Mouse (Mus musculus): ENCODE data around the gene Cacnb3. TPM values are rescaled to one million over a fixed set of nuclear protein-coding genes. Genes with fewer than 3 reads are reported as not detected.
A peak's percentile ranks its signal among the peaks of the same experiment; 100 is the strongest.

The Cacnb3 gene
- total RNA-seq, 2 experiments from 2014 or later: 273 to 276 TPM

DNA sequence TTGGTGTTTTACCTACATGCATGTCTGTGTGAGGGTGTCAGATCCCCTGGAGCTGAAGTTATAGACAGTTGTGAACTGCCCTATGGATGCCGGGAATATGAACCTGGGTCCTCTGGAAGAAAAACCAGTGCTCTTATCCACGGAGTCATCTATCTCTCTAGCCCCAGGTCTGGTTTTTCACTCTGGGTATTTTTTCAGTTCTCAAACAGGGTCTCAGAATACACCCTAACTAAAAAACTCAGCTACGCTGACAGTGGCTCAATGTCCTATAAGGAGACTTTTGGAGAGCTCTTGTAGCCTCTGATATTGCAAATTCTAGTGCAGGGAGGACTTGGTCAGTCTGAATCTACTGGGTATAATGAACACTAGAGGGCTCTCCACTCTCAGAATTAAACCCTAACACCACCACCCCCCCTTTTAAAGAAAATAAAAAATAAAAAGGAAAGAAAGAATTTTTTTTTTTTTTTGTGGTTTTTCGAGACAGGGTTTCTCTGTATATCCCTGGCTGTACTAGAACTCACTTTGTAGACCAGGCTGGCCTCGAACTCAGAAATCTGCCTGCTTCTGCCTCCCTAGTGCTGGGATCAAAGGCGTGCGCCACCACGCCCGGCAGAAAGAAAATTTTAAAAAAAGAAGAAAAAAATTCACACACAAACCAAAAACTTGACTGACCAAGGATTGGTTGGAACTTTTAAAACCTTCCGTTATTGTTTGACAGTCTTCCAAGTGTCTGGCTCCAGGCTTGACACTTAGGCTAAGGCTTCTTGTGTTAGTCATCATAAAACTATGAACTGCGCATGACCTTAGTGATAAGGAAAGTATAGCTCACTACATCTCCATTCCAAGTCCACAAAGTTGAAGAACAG lies 33.6 kb downstream of the Cacnb3 start:
- no peak for DNase-seq (ENCODE audit: low spot score in 2 of 2)
- intact Hi-C loops (cut with DNase I): loop anchor here (1.0 to 5.0 kb wide), 3 partner anchors 35 to 123 kb away; partner anchors contain the start of gene Wnt1

DNA sequence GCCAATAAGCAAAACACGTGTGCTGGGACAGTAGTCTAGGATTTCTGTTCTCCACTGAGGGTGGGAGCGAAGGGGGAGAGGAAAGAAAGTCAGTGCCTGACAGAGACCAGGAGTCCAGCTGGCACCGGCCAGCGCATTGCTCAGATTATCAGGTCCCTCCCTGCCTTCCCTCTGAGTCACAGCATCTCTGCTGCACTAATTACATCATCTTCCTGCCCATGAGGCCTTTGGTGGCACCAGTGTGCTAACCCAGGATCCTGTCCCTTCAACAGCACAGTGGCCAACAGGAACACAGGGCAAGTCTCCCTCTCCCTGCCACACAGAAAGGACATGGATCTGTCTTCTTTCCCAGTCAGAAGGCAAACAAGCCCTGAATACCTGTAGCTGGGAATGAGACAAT lies 42.0 kb downstream of the Cacnb3 start:
- intact Hi-C loops (cut with DNase I): no loop called here
- no peak for DNase-seq (ENCODE audit: low spot score in 2 of 2)

DNA sequence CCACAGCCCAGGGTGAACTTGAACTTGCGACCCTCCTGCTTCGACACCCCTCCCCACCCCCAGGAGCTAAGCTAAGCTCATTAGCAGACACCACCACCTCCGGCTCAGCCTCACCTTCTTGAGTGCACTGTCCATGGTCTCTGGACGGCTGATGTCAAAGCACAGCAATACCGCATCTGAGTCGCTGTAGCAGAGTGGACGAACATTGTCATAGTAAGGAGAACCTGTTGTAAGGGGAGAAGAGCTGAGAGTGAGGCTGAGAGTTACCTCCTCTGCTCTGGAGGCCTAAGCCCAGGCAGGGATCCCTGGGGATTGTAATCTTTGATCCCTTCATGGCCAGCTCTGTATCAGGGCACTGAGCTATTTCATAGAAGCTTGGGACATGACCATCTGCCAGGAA lies 43.1 kb downstream of the Cacnb3 start:
- DNase-seq (ENCODE audit: low spot score in 2 of 2): no peak
- intact Hi-C loops (cut with DNase I): no loop called here

DNA sequence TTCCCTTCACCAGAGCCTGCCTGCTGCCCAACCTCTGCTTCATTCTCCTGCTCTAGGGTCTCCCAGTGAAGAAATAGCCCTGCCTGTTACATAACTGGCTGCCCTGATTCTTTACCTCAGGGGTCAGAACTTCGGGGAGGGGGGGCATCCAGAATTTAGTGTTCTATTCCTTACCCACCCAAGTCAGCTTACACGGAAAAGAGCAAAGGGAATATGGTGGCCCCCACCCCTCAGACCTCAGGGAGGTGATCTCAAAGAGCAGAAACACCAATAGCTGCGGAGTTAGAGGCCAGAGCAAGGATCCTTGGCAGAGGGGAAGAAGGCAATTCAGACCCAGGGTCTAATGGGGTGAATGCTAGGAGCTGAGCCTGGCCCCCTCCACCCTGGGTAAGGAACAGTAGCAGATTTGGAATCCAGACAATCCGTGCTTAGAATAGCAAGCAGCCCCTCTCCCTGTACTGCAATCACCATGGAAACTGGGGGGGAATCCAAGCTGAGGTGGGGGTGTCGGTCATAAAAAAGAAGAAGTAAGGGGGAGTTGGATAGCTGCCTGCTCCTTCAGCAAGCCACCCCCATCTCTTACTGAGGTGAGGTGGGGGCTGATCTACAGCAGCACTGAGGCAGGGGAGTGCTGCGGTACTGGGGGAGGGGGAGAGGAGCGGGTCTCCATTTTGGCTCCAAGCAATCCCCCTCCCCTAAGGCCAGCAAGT lies 43.8 kb downstream of the Cacnb3 start:
- no peak for DNase-seq (ENCODE audit: low spot score in 2 of 2)
- intact Hi-C loops (cut with DNase I): no loop called here

DNA sequence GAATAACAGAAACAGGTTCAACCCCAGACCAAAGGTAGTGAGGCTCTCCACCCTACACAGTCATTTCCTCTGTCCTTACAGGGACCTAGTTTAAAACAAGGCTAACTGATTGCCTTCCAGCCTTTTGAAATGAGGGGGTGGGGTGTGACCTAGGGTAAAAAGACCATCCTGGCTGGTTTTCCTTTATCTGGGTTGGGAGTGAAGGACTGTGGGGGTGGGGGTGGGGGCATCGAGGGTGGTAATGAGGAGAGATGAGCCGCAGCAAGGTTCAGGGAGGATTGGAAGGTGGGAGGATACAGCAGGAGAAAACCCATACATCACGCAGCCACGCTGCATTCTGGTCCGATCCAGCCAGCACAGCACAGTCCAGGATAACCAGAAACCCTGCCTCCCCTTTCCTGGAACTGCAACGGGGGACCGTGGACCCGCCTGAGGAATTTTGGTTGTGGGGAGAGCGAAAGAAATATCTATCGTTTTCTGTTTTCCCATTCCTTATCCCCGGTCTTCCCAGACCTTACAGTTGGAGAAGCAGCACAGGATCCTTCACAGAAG lies 44.4 kb downstream of the Cacnb3 start:
- DNase-seq (ENCODE audit: low spot score in 2 of 2): no peak
- intact Hi-C loops (cut with DNase I): no loop called here

DNA sequence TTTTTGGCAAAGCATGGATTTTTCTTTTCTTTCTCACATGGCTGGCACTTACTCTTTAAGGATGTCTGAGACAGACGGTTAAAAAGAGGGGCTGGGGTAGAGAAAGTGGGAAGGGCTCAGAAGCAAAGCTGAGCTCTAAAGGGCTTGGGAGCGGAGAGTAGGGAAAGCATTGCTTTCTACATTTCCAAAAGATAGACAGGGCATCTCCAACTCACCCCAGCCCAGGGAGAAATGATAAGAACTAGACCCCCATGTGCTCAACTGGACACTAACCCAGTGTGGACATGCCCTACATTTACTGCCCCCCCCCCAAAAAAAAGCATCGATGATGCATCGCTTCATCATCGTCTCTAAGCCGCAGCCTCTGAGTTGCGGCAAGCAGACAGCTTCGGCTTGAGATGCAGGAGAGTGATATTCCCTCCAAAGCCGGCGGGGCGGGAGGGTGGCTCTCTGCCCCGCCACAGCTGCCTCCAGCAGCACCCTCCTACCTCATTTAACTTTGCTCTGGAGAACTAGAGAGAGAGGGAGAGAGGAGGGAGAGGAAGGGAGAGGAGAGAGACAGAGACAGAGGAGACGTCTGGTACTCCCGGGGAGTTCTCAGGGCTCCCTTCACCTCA lies 45.1 kb downstream of the Cacnb3 start:
- intact Hi-C loops (cut with DNase I): loop anchor here (2.0 kb wide), 1 partner anchor 23 kb away; no protein-coding TSS in a partner anchor

DNA sequence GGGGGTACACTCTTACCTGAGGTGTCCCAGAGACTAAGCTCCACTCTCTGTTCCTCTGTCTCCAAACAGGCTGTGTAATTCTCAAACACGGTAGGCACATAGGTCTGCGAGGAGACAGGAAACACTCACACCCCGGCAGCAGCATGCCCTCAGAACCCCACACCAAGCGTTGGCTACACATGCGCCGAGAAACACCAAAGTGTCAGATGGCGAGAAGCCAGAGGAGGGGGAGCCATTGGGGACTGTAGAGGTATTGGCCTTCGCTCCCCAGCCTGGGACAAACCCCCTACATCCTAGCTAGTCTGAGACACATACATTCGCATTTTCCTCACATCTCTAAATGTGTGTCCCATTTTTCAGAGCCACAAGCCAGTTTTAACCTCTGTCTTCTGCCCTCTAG lies 45.8 kb downstream of the Cacnb3 start:
- intact Hi-C loops (cut with DNase I): loop anchor here (2.0 kb wide), 1 partner anchor 22 kb away; no protein-coding TSS in a partner anchor
- DNase-seq (ENCODE audit: low spot score in 2 of 2): no peak

More for the DNA sequence above, 45.1 kb downstream of the Cacnb3 start:
- DNase-seq (ENCODE audit: low spot score in 2 of 2): no peak

DNA sequence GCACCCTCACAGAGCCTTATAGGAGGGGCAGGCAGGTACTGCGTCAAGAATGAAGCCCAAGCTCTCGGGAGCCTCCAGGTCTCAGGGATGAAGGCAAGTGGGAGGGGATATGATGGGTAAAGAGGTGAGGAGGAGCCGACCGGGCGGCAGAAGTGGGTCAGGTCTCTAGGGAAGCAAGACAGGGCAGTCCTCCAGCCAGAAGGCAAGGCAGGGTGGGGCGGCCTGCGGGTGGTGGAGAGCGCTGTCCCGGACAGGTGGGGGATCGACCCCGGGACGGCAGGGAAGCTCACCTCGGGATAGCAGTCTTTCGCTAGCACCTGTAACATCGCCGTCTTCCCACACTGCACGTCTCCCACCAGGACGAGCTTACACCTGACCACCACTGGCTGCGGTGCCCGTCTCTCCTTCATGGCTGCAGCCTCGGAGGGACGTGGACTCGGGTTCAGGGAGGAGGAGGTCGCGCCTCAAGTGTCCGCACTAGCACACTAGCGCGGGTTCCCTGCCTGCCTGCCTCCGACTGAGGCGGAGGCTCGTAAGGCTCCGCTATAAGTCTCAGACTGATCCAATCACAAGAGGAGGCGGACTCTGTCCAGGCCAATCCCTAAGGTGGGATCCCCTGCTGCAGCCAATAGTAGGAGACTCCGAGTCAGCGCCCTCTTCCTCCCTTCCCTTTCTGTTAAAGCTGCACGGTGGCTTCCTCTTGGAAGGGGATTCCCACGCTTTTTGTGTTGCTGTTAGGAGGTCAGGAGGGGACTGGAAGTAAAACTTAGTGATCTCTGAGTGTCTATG lies 46.5 kb downstream of the Cacnb3 start, which contains the start of gene Rnd1:
Gene Rnd1 (minus strand): TSS at position 522 of the 789 bp plus-strand sequence.
- intact Hi-C loops (cut with DNase I): loop anchor here (2.0 kb wide), 1 partner anchor 22 kb away; no protein-coding TSS in a partner anchor
- DNase-seq (ENCODE audit: low spot score in 2 of 2): peak; percentile 88 to 90

DNA sequence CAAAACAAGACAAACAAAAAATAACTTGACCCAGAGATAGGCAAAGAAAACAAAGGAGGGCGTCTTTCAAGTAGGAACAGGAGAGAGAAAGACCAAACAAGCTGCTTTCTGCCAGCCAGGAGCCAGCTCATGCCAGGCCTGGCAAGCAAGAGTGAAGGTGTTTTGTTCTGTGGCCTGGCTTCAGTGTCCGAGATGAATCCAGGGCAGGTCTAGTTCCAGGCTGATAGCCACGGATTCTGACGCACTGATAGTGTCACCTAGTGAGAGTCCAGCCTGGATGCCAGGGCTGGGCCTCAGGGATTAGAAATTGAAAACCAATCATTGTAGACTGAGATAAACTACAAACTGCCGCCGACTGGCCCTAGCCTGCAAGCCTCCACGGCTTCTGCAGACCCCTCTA lies 47.3 kb downstream of the Cacnb3 start:
- intact Hi-C loops (cut with DNase I): loop anchor here (2.0 kb wide), 1 partner anchor 21 kb away; no protein-coding TSS in a partner anchor
- DNase-seq (ENCODE audit: low spot score in 2 of 2): no peak

DNA sequence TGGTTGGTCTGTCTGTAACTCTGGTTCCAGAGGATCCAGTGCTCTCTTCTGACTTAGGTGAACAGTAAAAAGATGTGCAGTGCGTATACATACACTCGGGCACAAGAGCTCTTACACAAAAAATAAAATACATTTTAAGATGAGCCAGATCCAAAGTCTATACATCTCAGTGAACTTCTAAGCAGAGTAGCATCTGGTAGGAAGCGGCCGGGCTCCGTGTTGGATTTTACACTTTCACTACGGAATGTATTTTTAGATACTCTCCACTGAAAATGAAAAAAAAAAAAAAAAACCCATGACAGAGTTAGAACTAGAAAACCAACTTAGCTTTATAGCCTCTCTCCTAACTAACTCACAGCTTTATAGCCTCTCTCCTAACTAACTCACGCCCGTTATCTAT lies 50.0 kb downstream of the Cacnb3 start:
- no peak for DNase-seq (ENCODE audit: low spot score in 2 of 2)
- intact Hi-C loops (cut with DNase I): no loop called here

DNA sequence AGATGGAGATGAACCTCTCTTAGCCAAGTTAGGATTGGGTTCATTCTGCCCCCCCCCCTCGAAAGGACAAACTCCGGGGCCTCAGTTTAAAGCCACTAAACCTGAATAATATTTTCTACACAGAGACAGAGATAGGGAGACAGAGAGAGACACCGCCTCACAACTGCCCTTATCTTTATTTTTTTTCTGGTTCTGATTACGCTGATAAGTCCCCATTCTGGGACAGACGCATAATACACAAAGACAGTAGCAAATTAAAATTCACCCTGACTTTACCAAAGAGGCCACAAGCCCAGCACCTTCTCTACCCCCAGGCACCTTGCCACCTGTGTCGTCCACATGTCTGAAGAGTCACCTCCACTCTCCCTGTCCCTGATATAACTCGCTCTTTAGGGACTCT lies 51.0 kb downstream of the Cacnb3 start:
- intact Hi-C loops (cut with DNase I): no loop called here
- no peak for DNase-seq (ENCODE audit: low spot score in 2 of 2)

DNA sequence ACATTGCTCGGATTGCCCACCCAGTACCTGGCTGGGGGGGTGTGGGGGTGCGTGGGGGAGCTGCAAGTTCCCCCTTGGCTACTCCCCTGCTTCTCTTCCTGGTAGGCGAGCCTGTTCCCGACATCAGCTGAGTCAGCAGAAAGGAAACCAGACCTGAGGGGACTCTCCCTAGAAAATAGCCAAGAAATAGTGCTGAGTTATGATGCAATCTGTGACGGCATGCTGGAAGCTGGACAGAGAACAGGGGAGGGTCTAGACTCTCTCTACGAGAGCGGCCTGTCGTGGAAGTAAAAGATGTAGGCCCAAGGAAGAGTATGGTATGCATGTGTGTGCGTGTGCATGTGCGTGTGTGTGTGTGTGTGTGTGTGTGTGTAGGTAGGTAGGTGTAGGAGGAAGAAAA lies 52.5 kb downstream of the Cacnb3 start:
- DNase-seq (ENCODE audit: low spot score in 2 of 2): no peak
- intact Hi-C loops (cut with DNase I): no loop called here

DNA sequence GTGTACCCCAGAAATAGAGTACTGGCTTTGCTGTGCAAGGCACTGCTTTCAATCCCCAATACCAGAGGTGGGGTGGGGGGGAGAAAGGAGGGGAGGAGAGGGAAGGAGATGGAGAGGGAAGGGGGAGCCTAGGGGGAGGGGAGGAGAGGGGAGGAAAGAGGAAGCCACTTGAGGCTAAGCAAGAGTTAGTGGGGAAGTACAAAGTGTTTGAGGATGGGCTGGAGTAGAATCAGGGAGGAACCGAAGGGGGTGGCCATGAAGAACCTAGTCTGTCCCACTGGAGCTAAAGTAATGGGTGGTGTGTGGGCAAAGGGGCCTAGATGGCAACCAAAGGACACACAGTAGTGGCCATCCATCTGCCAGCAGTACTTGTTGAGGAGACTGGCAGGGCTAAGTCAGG lies 53.1 kb downstream of the Cacnb3 start:
- intact Hi-C loops (cut with DNase I): no loop called here
- DNase-seq (ENCODE audit: low spot score in 2 of 2): no peak

DNA sequence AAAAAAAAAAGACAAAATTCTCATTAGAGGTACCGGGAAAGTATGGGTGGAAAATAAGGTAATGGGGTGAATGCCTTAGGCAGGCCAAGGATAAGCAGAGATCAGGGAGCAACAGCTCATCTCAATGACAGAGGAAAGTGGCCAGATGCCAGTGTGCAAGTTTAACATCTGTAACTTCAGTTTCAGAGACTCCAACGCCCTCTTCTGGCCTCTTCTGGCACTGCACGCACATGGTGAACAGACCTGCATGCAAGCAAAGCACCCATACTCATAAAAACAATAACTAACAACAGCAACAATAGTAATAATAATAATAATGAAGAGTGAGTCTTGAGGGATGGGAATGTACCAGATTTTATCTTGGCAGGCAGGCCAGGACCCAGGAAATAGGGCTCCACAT lies 55.3 kb downstream of the Cacnb3 start:
- intact Hi-C loops (cut with DNase I): no loop called here
- DNase-seq (ENCODE audit: low spot score in 2 of 2): no peak

DNA sequence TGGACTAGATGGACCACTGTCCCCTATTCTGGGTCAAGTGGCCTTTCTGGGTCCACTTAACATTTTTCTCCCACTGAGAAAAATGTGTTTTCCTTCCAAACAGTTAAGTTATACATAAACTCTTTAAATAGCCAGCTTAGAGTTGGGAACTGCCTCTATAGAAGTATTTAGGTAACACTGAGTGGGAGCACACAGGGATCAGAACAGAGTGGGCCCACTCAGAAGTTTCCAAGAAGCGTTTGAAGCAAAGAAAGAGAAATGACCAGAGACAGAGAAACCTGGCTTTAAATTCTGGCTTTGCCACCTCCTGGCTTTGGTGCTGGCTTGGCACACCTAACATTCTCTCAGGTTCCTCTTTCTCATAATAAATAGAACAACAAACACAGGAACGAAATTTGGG lies 59.0 kb downstream of the Cacnb3 start:
- intact Hi-C loops (cut with DNase I): no loop called here
- DNase-seq (ENCODE audit: low spot score in 2 of 2): peak in 1 of 2 experiments; percentile 37

DNA sequence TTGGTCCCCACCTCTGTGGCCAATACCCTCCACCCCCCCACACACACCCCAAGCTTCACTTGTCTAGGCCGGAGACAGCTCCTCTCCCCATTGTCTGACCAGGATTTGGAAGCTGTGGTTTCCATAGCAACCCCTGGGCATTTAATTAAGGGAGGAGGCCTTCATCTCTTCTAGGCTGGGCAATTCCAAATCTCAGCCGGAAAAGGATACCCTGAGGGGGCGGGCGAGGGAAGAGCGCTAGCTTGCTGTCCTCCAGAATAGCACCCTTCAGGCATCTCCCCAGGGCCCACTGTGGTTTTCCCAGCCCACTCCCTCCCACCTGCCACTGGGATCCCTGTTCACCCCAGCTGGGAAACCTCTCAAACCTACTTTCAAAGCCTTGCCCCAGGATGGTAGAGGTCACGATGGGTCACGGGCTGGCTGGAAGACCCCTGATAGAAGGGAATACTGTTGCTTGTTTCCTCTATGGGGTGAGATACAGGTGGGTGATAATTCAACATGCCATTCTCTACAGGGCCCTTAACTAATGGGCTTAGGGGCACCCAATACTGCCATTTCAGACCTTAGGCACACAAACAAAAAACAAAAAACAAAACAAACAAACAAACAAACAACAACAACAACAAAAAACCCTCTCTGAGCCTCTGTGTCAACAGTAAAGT lies 61.0 kb downstream of the Cacnb3 start:
- intact Hi-C loops (cut with DNase I): no loop called here
- DNase-seq (ENCODE audit: low spot score in 2 of 2): peak; percentile 37 to 64

DNA sequence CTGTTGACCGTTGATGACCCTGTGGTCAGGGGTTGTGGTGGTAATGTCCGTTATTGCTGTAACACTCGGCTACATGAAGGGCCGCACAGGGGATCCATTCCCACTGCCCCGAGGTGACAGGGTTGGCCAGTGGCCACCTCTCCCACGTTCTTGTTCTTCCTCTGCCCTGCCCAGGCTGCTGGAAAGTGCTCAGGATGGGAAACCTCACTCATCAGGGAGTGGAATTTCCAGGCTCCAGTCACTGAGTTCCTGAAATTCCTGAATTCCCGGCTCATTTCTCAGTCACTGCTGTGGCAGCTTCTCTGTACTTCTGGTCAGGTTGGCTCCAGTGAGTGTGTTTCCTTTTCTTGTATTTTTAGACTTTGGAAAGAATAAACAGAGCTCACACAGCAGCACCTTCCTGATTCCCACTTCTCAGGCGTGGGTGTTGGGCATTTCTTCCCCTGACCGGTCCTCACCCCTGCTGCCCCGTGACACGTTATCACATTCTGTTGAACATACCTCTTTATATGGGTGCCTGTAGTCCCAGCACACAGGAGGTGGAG lies 61.6 kb downstream of the Cacnb3 start:
- intact Hi-C loops (cut with DNase I): no loop called here
- no peak for DNase-seq (ENCODE audit: low spot score in 2 of 2)

Data from left cerebral cortex, postnatal 36 days (tissue).